Mouse (Mus musculus): ENCODE measurements around the gene Sirt2. TPM values are rescaled to one million over a fixed set of nuclear protein-coding genes. Genes with fewer than 3 reads are reported as not detected.

The Sirt2 gene
- total RNA-seq, 2 experiments from 2014 or later, result 81.6 to 82.3 TPM

DNA sequence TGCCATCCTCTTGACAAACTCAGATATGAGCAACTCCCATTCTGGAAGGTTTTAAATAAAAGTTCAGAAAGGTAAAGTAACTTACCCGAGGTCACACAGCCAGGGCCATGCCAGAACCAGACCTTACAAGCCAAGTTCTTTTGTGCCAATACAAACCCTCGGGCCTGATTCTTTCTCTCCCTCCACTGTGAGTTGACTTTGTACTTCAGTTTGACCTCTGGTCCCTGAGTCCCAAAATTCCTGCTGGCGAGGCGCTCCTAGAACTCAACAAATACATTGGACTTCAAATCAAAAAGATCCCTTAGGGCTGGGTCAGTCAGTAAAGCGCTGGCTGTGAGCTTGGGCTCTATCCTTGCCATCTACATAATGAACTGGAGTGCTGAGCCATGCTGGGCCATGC lies 70.4 kb downstream of the Sirt2 start:
- DNase-seq, result no peak

Other genes with a start within 250 kb of the Sirt2 start
- gene Ifnl3, start 243.9 kb upstream of the Sirt2 start, total RNA-seq (2021), result not detected
- not detected for gene Sycn, start 225.8 kb upstream of the Sirt2 start, total RNA-seq (2021)
- not detected for gene Nccrp1, start 219.5 kb upstream of the Sirt2 start, total RNA-seq (2021)
- gene Samd4b, start 168.6 kb upstream of the Sirt2 start, total RNA-seq (2021), result 10 to 100 TPM in 1 of 2 experiments, 1 to 10 TPM in 1; 9.8 to 14.0 TPM
- gene Pak4, start 168.6 kb upstream of the Sirt2 start, total RNA-seq (2021), result 1 to 10 TPM; 3.0 TPM
- gene Acp7, start 135.4 kb upstream of the Sirt2 start, total RNA-seq (2021), result not detected
- 1 to 10 TPM in 1 of 2 experiments, under 1 TPM in 1; 0.74 to 1.3 TPM for gene Fbxo27, start 73.9 kb upstream of the Sirt2 start, total RNA-seq (2021)
- gene Fbxo17, start 49.9 kb upstream of the Sirt2 start, total RNA-seq (2021), result 1 to 10 TPM; 5.7 to 6.0 TPM
- 10 to 100 TPM; 35.2 to 46.5 TPM for gene Mrps12, start 24.9 kb upstream of the Sirt2 start, total RNA-seq (2021)
- 10 to 100 TPM; 13.5 to 15.6 TPM for gene Sars2, start 24.7 kb upstream of the Sirt2 start, total RNA-seq (2021)
- not detected for gene Ccer2, start 10.6 kb upstream of the Sirt2 start, total RNA-seq (2021)
- 10 to 100 TPM; 24.4 to 27.9 TPM for gene Nfkbib, start 777 bp downstream of the Sirt2 start, total RNA-seq (2021)
- gene Rinl, start 22.2 kb downstream of the Sirt2 start, total RNA-seq (2021), result under 1 TPM; 0.51 to 0.78 TPM
- gene Hnrnpl, start 41.8 kb downstream of the Sirt2 start, total RNA-seq (2021), result 100 to 1,000 TPM; 118 to 120 TPM
- 100 to 1,000 TPM; 185 to 241 TPM for gene Ech1, start 58.5 kb downstream of the Sirt2 start, total RNA-seq (2021)
- gene Lgals4, start 67.1 kb downstream of the Sirt2 start, total RNA-seq (2021), result 1 to 10 TPM; 3.2 to 5.4 TPM
- not detected for gene Lgals7, start 97.1 kb downstream of the Sirt2 start, total RNA-seq (2021)
- gene Capn12, start 114.7 kb downstream of the Sirt2 start, total RNA-seq (2021), result under 1 TPM in 1 of 2 experiments, not detected in 1; 0.10 TPM
- gene Actn4, start 195.6 kb downstream of the Sirt2 start, total RNA-seq (2021), result 10 to 100 TPM; 36.7 to 45.8 TPM
- 100 to 1,000 TPM; 116 to 137 TPM for gene Eif3k, start 215.1 kb downstream of the Sirt2 start, total RNA-seq (2021)
- gene Map4k1, start 215.3 kb downstream of the Sirt2 start, total RNA-seq (2021), result under 1 TPM; 0.29 to 0.36 TPM